Mouse (Mus musculus) erythroblast, embryonic 14.5 days (primary cell): ENCODE data around the gene Pfdn2. TPM values are rescaled to one million over a fixed set of nuclear protein-coding genes. Genes with fewer than 3 reads are reported as not detected.
A peak's percentile ranks its signal among the peaks of the same experiment; 100 is the strongest.

Experiments
- H3K27me3 ChIP-seq: 2 replicates; pipeline ENCODE4 v1.6.1; 2012; ENCODE audit warnings: inconsistent platforms; ENCODE audit not compliant: control insufficient read depth
- H3K36me3 ChIP-seq: 2 replicates; pipeline ENCODE4 v1.6.1; 2012; ENCODE audit warnings: mild to moderate bottlenecking, inconsistent platforms; ENCODE audit not compliant: control insufficient read depth
- H3K4me1 ChIP-seq: 2 replicates; pipeline ENCODE4 v1.6.1; 2012; ENCODE audit warnings: inconsistent platforms; ENCODE audit not compliant: control insufficient read depth
- H3K4me3 ChIP-seq: replicated peaks from 2 replicates; pipeline ENCODE3; 2012; ENCODE audit warnings: moderate library complexity, mild to moderate bottlenecking, inconsistent platforms
- H3K9me3 ChIP-seq: 2 replicates; pipeline ENCODE4 v1.6.1; 2012; ENCODE audit warnings: low read length, inconsistent platforms, mixed read lengths; ENCODE audit not compliant: control insufficient read depth
- GATA1 ChIP-seq: IDR thresholded peaks from 2 replicates; pipeline ENCODE4 v1.6.1; 2012; ENCODE audit warnings: low read length, inconsistent platforms, mixed read lengths
- TAL1 ChIP-seq: IDR thresholded peaks from 3 replicates; pipeline ENCODE4 v1.6.1; 2012; ENCODE audit warnings: low read length, inconsistent platforms, mixed read lengths
- polyA plus RNA-seq: library from polyadenylated mRNA; stranded (reverse); fragments of >175 nt; gene quantifications from 2 replicates; pipeline ENCODE4 v1.2.3, GENCODE M21; 2012

Pfdn2 gene
- polyA plus RNA-seq, 1 experiment, result 1.4 TPM

- no peak for TF ChIP-seq GATA1
- TF ChIP-seq TAL1, result no peak
- Histone ChIP-seq H3K27me3 (no peaks in the 10 kb centered on the region), H3K4me1 (peaks cover 12% of the 10 kb centered on the region), H3K4me3 (peak within 1 kb of the TSS; percentile 20), H3K9me3 (no peaks in the 10 kb centered on the region), H3K36me3 (no peaks in the 10 kb centered on the region)
Observed at GRCm38 (mm10) chr1:171388376-171389102, 43.1 kb downstream of the Pfdn2 start, which contains the start of gene Arhgap30. Arhgap30 (plus strand) TSS chr1:171388954.

- Histone ChIP-seq H3K27me3 (no peaks in the 10 kb centered on the region), H3K9me3 (no peaks in the 10 kb centered on the region), H3K4me3 (no peak overlapping the region), H3K4me1 (peaks cover 12% of the 10 kb centered on the region), H3K36me3 (no peaks in the 10 kb centered on the region)
- TF ChIP-seq GATA1 (no peak), TAL1 (no peak)
Observed at GRCm38 (mm10) chr1:171390101-171390500, 44.6 kb downstream of the Pfdn2 start.

GRCm38 (mm10) chr1:171401821-171402220 lies 56.4 kb downstream of the Pfdn2 start:
- Histone ChIP-seq H3K9me3 (no peaks in the 10 kb centered on the region), H3K27me3 (no peaks in the 10 kb centered on the region), H3K4me1 (no peaks in the 10 kb centered on the region), H3K36me3 (no peaks in the 10 kb centered on the region), H3K4me3 (no peak overlapping the region)
- TF ChIP-seq TAL1 (no peak), GATA1 (no peak)

GRCm38 (mm10) chr1:171402991-171403390 lies 57.5 kb downstream of the Pfdn2 start:
- Histone ChIP-seq H3K36me3 (no peaks in the 10 kb centered on the region), H3K4me3 (no peak overlapping the region), H3K9me3 (no peaks in the 10 kb centered on the region), H3K27me3 (peaks cover 4% of the 10 kb centered on the region; the same call in 1 of the 2 replicates), H3K4me1 (no peaks in the 10 kb centered on the region)
- TF ChIP-seq GATA1 (no peak), TAL1 (no peak)

DNA sequence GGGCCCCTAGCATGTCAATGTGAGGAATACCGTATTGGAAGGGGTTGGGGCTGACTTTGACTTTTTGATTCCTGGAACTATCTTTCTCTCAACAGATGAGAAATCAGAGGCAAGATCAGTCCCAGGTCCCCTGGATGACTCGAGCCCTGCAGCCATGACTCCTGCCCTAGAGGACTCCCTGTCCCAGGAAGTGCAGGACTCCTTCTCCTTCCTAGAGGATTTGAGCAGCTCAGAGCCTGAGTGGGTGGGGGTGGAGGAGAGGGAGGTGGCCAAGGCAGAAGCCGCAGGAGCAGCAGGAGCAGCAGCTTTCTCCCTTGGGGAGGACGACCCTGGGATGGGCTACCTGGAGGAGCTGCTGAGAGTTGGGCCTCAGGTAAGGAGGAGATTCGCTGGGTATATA lies 61.8 kb downstream of the Pfdn2 start:
- no peak for TF ChIP-seq TAL1
- TF ChIP-seq GATA1, result no peak
- Histone ChIP-seq H3K9me3 (no peaks in the 10 kb centered on the region), H3K4me3 (no peak overlapping the region), H3K27me3 (peaks cover 17% of the 10 kb centered on the region), H3K36me3 (no peaks in the 10 kb centered on the region), H3K4me1 (peaks cover 11% of the 10 kb centered on the region)

Other genes starting within 250 kb of the Pfdn2 start
- gene Cfap126, start 231.8 kb upstream of the Pfdn2 start, polyA plus RNA-seq, result 0.37 and 0.64 TPM in 2 replicates
- 4.9 and 7.2 TPM in 2 replicates for gene Sdhc, start 195.1 kb upstream of the Pfdn2 start, polyA plus RNA-seq
- gene Mpz, start 195.0 kb upstream of the Pfdn2 start, polyA plus RNA-seq, result not detected in 2 replicates
- not detected in 2 replicates for gene Pcp4l1, start 149.4 kb upstream of the Pfdn2 start, polyA plus RNA-seq
- not detected in 2 replicates for gene Nr1i3, start 131.7 kb upstream of the Pfdn2 start, polyA plus RNA-seq
- 2.2 TPM in 2 replicates for gene Tomm40l, start 123.2 kb upstream of the Pfdn2 start, polyA plus RNA-seq
- 0.42 and 2.1 TPM in 2 replicates for gene Apoa2, start 120.6 kb upstream of the Pfdn2 start, polyA plus RNA-seq
- 0.13 and 0.17 TPM in 2 replicates for gene Fcer1g, start 111.3 kb upstream of the Pfdn2 start, polyA plus RNA-seq
- gene Adamts4, start 95.2 kb upstream of the Pfdn2 start, polyA plus RNA-seq, result not detected in 2 replicates
- gene Ndufs2, start 94.3 kb upstream of the Pfdn2 start, polyA plus RNA-seq, result 7.0 and 7.5 TPM in 2 replicates
- gene B4galt3, start 75.3 kb upstream of the Pfdn2 start, polyA plus RNA-seq, result 11.1 and 11.6 TPM in 2 replicates
- gene Ppox, start 64.5 kb upstream of the Pfdn2 start, polyA plus RNA-seq, result 89.9 and 167 TPM in 2 replicates
- 8.4 and 13.0 TPM in 2 replicates for gene Usp21, start 57.7 kb upstream of the Pfdn2 start, polyA plus RNA-seq
- gene Ufc1, start 50.6 kb upstream of the Pfdn2 start, polyA plus RNA-seq, result 3.9 and 4.8 TPM in 2 replicates
- gene Dedd, start 16.5 kb upstream of the Pfdn2 start, polyA plus RNA-seq, result 1.6 and 1.7 TPM in 2 replicates
- 0.98 TPM in 2 replicates for gene Nit1, start within 50 bp of the Pfdn2 start, polyA plus RNA-seq
- 0.14 TPM in 1 of 2 replicates, not detected in the other for gene Klhdc9, start 15.1 kb downstream of the Pfdn2 start, polyA plus RNA-seq
- not detected in 2 replicates for gene Nectin4, start 24.4 kb downstream of the Pfdn2 start, polyA plus RNA-seq
- gene Arhgap30, start 43.3 kb downstream of the Pfdn2 start, polyA plus RNA-seq, result 0.06 and 0.07 TPM in 2 replicates
- gene Usf1, start 65.6 kb downstream of the Pfdn2 start, polyA plus RNA-seq, result 1.2 and 3.6 TPM in 2 replicates
- not detected in 2 replicates for gene Tstd1, start 73.2 kb downstream of the Pfdn2 start, polyA plus RNA-seq
- gene F11r, start 91.9 kb downstream of the Pfdn2 start, polyA plus RNA-seq, result 0.08 TPM in 1 of 2 replicates, not detected in the other
- gene Alyref2, start 157.8 kb downstream of the Pfdn2 start, polyA plus RNA-seq, result 0.13 and 0.20 TPM in 2 replicates
- not detected in 2 replicates for gene Itln1, start 189.6 kb downstream of the Pfdn2 start, polyA plus RNA-seq
- 0.02 TPM in 1 of 2 replicates, not detected in the other for gene Cd244a, start 213.5 kb downstream of the Pfdn2 start, polyA plus RNA-seq